Mouse (Mus musculus): ENCODE measurements around the gene Mrps33.

- no peak for TF ChIP-seq CTCF (IDR thresholded peaks at IDR 0.05 in 2 of 3, conservative IDR thresholded peaks at IDR 0.05 in 1 of 3; ENCODE audit: control insufficient read depth in 1 of 3, insufficient read depth in 1 of 3, low read depth in 2 of 3, low read length in 3 of 3, poor library complexity in 1 of 3, severe bottlenecking in 1 of 3)
- TF ChIP-seq HCFC1 (IDR thresholded peaks at IDR 0.05; ENCODE audit: low read depth, low read length): no peak
- TF ChIP-seq ELF1 (IDR thresholded peaks at IDR 0.05; ENCODE audit: low read depth, low read length): no peak
- no peak for TF ChIP-seq UBTF (IDR thresholded peaks at IDR 0.05; ENCODE audit: borderline replicate concordance, insufficient read depth, low read depth, low read length)
- no peak for TF ChIP-seq POLR2AphosphoS5 (IDR thresholded peaks at IDR 0.05; ENCODE audit: borderline replicate concordance, low read depth, low read length)
- no peak for TF ChIP-seq ZNF384 (IDR thresholded peaks at IDR 0.05; ENCODE audit: low read depth, low read length)
- no peak for TF ChIP-seq POLR2A (IDR thresholded peaks at IDR 0.05; ENCODE audit: control insufficient read depth in 1 of 2, insufficient read depth in 1 of 2, low read depth in 1 of 2, low read length in 2 of 2, poor library complexity in 1 of 2)
- TF ChIP-seq POLR2AphosphoS2 (IDR thresholded peaks at IDR 0.05; ENCODE audit: low read length): no peak
- no peak for TF ChIP-seq ETS1 (IDR thresholded peaks at IDR 0.05; ENCODE audit: low read depth, low read length)
- no peak for TF ChIP-seq TCF12 (IDR thresholded peaks at IDR 0.05; ENCODE audit: low read depth, low read length)
- no peak for TF ChIP-seq MAX (IDR thresholded peaks at IDR 0.05; ENCODE audit: low read length)
- TF ChIP-seq JUND (IDR thresholded peaks at IDR 0.05; ENCODE audit: low read depth, low read length): no peak
Measured at GRCm38 (mm10) chr6:39781766-39782530, 28.8 kb downstream of the Mrps33 start.
